In the genomic region with DNA sequence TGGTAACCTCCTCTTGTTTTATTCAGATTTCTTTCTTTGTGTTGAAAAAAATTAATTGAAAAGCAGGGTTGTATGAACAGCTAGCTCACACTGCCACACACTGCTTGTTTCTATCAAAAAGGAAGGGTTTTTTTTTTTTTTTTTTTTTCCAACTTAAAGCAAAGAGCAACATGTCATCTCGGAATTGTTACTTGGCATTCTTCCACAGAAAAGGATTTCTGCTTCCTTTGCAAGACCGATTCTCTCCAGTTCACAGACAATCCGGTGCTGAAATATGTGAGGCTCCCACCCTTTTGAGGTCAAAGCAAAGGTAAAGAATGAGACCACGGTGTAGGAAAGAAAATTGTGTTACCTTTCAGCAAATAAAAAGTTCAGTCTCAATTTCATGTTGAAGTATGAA, we compare ENCODE assay signal across 16 mouse cellular contexts.
"Had no signal": no experiment of that assay in that cellular context is flagged by ENCODE, and none has a peak within 500 bp of the region (broad histone marks: within the 10 kb centered on the region; RNA-seq: fewer than 3 reads in every experiment).

No protein-coding gene starts in this region.

- H3K36me3 ChIP-seq: limb, embryonic 10.5 days; liver, embryonic 15.5 days; midbrain, embryonic 12.5 days; neural tube, embryonic 13.5 days; stomach, embryonic 15.5 days had no signal

- ATAC-seq: intestine, embryonic 16.5 days had no signal

- H3K4me3 ChIP-seq: left cerebral cortex, adult 2 months; limb, embryonic 10.5 days; liver, embryonic 15.5 days; megakaryocyte, embryonic 14.5 days; midbrain, embryonic 12.5 days; neural tube, embryonic 13.5 days; stomach, embryonic 15.5 days had no signal

- DNase-seq: lung, adult 2 months; lung, postnatal 10 days; retina, postnatal 1 day; right cerebral cortex, postnatal 4 days; thymus, adult 2 months; thymus, postnatal 25 days had no signal

- H3K4me2 ChIP-seq: liver, embryonic 11.5 days; liver, embryonic 15.5 days; midbrain, embryonic 12.5 days; neural tube, embryonic 13.5 days; stomach, embryonic 15.5 days had no signal

- H3K27me3 ChIP-seq: liver, embryonic 15.5 days; megakaryocyte, embryonic 14.5 days; midbrain, embryonic 12.5 days; neural tube, embryonic 13.5 days; stomach, embryonic 15.5 days had no signal

- H3K27ac ChIP-seq: left cerebral cortex, adult 2 months; limb, embryonic 10.5 days; liver, embryonic 15.5 days; macrophage; midbrain, embryonic 12.5 days; neural tube, embryonic 13.5 days; stomach, embryonic 15.5 days had no signal

- H3K4me1 ChIP-seq: limb, embryonic 10.5 days; liver, embryonic 15.5 days; megakaryocyte, embryonic 14.5 days; midbrain, embryonic 12.5 days; neural tube, embryonic 13.5 days; stomach, embryonic 15.5 days had no signal

- H3K9me3 ChIP-seq: limb, embryonic 10.5 days; liver, embryonic 15.5 days; megakaryocyte, embryonic 14.5 days; midbrain, embryonic 12.5 days; neural tube, embryonic 13.5 days; stomach, embryonic 15.5 days had no signal

- H3K9ac ChIP-seq: liver, embryonic 15.5 days; midbrain, embryonic 12.5 days; neural tube, embryonic 13.5 days; stomach, embryonic 15.5 days had no signal
